Mouse (Mus musculus) heart, postnatal 25 days (tissue): Measurements from ENCODE around the gene Ism1. TPM values are rescaled to one million over a fixed set of nuclear protein-coding genes. Genes with fewer than 3 reads are reported as not detected.

ENCODE experiments used
- DNase-seq: peaks from one replicate; pipeline ENCODE4 v3.0.0; 2022; ENCODE audit warnings: low spot score
- intact Hi-C: fragments of 180-260 bp; cut with DNase I; formaldehyde crosslinking; loops from one replicate; pipeline ENCODE4 v1.15.1; 2025
- total RNA-seq, 2 experiments: library from RNA; stranded (reverse); gene quantifications; 2 replicates each; pipeline ENCODE4 v1.2.3; 2021

Gene Ism1
- total RNA-seq, 2 experiments from 2014 or later = 0.70 to 0.81 TPM

- intact Hi-C loops = no loop called here
- DNase-seq = no peak
Measured at GRCm38 (mm10) chr2:139711640-139712039, 33.7 kb downstream of the Ism1 start.

GRCm38 (mm10) chr2:139712046-139712445, 34.1 kb downstream of the Ism1 start:
- no peak for DNase-seq
- intact Hi-C loops = no loop called here

- intact Hi-C loops = no loop called here
- no peak for DNase-seq
Measured at GRCm38 (mm10) chr2:139714206-139714605, 36.2 kb downstream of the Ism1 start.

- DNase-seq = no peak
- intact Hi-C loops = no loop called here
Measured at GRCm38 (mm10) chr2:139717772-139718171, 39.8 kb downstream of the Ism1 start.

GRCm38 (mm10) chr2:139722700-139723099, 44.7 kb downstream of the Ism1 start:
- DNase-seq = no peak
- intact Hi-C loops = loop anchor here (2.0 kb wide), 1 partner anchor 132 kb away; no protein-coding TSS in a partner anchor

GRCm38 (mm10) chr2:139723304-139723703, 45.3 kb downstream of the Ism1 start:
- intact Hi-C loops = loop anchor here (2.0 kb wide), 1 partner anchor 133 kb away; no protein-coding TSS in a partner anchor
- no peak for DNase-seq

GRCm38 (mm10) chr2:139724202-139724838, 46.3 kb downstream of the Ism1 start:
- DNase-seq = no peak
- intact Hi-C loops = no loop called here

- DNase-seq = no peak
- intact Hi-C loops = no loop called here
Measured at GRCm38 (mm10) chr2:139725328-139725727, 47.4 kb downstream of the Ism1 start.

- intact Hi-C loops = no loop called here
Measured at GRCm38 (mm10) chr2:139728060-139728459, 50.1 kb downstream of the Ism1 start.

GRCm38 (mm10) chr2:139729377-139729776, 51.4 kb downstream of the Ism1 start:
- intact Hi-C loops = no loop called here

More at GRCm38 (mm10) chr2:139728060-139728459, 50.1 kb downstream of the Ism1 start:
- no peak for DNase-seq

GRCm38 (mm10) chr2:139742381-139742780, 64.4 kb downstream of the Ism1 start:
- intact Hi-C loops = no loop called here
- no peak for DNase-seq

More at GRCm38 (mm10) chr2:139729377-139729776, 51.4 kb downstream of the Ism1 start:
- DNase-seq = no peak

- DNase-seq = no peak
- intact Hi-C loops = no loop called here
Measured at GRCm38 (mm10) chr2:139757021-139757420, 79.0 kb downstream of the Ism1 start.

- intact Hi-C loops = no loop called here
- DNase-seq = no peak
Measured at GRCm38 (mm10) chr2:139757456-139757855, 79.5 kb downstream of the Ism1 start.

GRCm38 (mm10) chr2:139764355-139764754, 86.4 kb downstream of the Ism1 start:
- DNase-seq = no peak
- intact Hi-C loops = no loop called here

GRCm38 (mm10) chr2:139774949-139775570, 97.1 kb downstream of the Ism1 start:
- DNase-seq = no peak
- intact Hi-C loops = loop anchor here (5.0 kb wide), 2 partner anchors 192 to 387 kb away; no protein-coding TSS in a partner anchor

- intact Hi-C loops = loop anchor here (5.0 kb wide), 2 partner anchors 191 to 386 kb away; no protein-coding TSS in a partner anchor
Measured at GRCm38 (mm10) chr2:139776644-139777043, 98.7 kb downstream of the Ism1 start.

GRCm38 (mm10) chr2:139778283-139778682, 100.3 kb downstream of the Ism1 start:
- intact Hi-C loops = loop anchor here (5.0 kb wide), 2 partner anchors 189 to 384 kb away; no protein-coding TSS in a partner anchor
- no peak for DNase-seq

More at GRCm38 (mm10) chr2:139776644-139777043, 98.7 kb downstream of the Ism1 start:
- DNase-seq = no peak

GRCm38 (mm10) chr2:139783318-139783850, 105.4 kb downstream of the Ism1 start:
- no peak for DNase-seq
- intact Hi-C loops = no loop called here

- intact Hi-C loops = no loop called here
- DNase-seq = no peak
Measured at GRCm38 (mm10) chr2:139784465-139784864, 106.5 kb downstream of the Ism1 start.

- intact Hi-C loops = no loop called here
- DNase-seq = no peak
Measured at GRCm38 (mm10) chr2:139784946-139785345, 107.0 kb downstream of the Ism1 start.

- no peak for DNase-seq
- intact Hi-C loops = no loop called here
Measured at GRCm38 (mm10) chr2:139788658-139789057, 110.7 kb downstream of the Ism1 start.
